Mouse (Mus musculus) stomach, embryonic 15.5 days (tissue): ENCODE results near the gene Eml3. TPM values are rescaled to one million over a fixed set of nuclear protein-coding genes. Genes with fewer than 3 reads are reported as not detected.

Experiments
- microRNA-seq: library from miRNA; unstranded; fragments of <30 nt; microRNA quantifications from one replicate; pipeline ENCODE4, GENCODE M21; 2016
- polyA plus RNA-seq: library from polyadenylated mRNA; unstranded; fragments of >200 nt; fragmentation: Nextera tagmentation; extraction: Ambion mirVana; gene quantifications from 2 replicates; pipeline ENCODE4 v1.2.1, GENCODE M21; 2015

Eml3 gene
- polyA plus RNA-seq, 1 experiment from 2014 or later: 31.7 TPM

Small RNAs within 50 kb of the gene (microRNA-seq; reads per million reads assigned to microRNA genes)
- not detected for gene Mir5136

Other genes starting within 250 kb of the Eml3 start
- 111 and 122 TPM in 2 replicates for gene Slc3a2, start 206.2 kb upstream of the Eml3 start, polyA plus RNA-seq
- 76.3 and 90.4 TPM in 2 replicates for gene Wdr74, start 193.7 kb upstream of the Eml3 start, polyA plus RNA-seq
- gene 1700092M07Rik, start 188.8 kb upstream of the Eml3 start, polyA plus RNA-seq: 1.4 and 1.7 TPM in 2 replicates
- gene Stx5a, start 188.1 kb upstream of the Eml3 start, polyA plus RNA-seq: 132 and 134 TPM in 2 replicates
- 159 and 160 TPM in 2 replicates for gene Nxf1, start 172.5 kb upstream of the Eml3 start, polyA plus RNA-seq
- 158 and 161 TPM in 2 replicates for gene Tmem223, start 158.6 kb upstream of the Eml3 start, polyA plus RNA-seq
- gene Tmem179b, start 155.1 kb upstream of the Eml3 start, polyA plus RNA-seq: 95.7 and 104 TPM in 2 replicates
- 26.3 and 26.9 TPM in 2 replicates for gene Taf6l, start 143.1 kb upstream of the Eml3 start, polyA plus RNA-seq
- gene Polr2g, start 131.0 kb upstream of the Eml3 start, polyA plus RNA-seq: 136 and 137 TPM in 2 replicates
- 4.1 and 4.4 TPM in 2 replicates for gene Zbtb3, start 127.0 kb upstream of the Eml3 start, polyA plus RNA-seq
- 49.7 and 52.1 TPM in 2 replicates for gene Ttc9c, start 110.2 kb upstream of the Eml3 start, polyA plus RNA-seq
- gene Hnrnpul2, start 109.5 kb upstream of the Eml3 start, polyA plus RNA-seq: 5.9 and 6.6 TPM in 2 replicates
- gene AC129217.1, start 99.8 kb upstream of the Eml3 start, polyA plus RNA-seq: not detected in 2 replicates
- gene Bscl2, start 92.1 kb upstream of the Eml3 start, polyA plus RNA-seq: 49.7 and 53.4 TPM in 2 replicates
- 11.2 and 14.7 TPM in 2 replicates for gene Gng3, start 90.4 kb upstream of the Eml3 start, polyA plus RNA-seq
- gene Lrrn4cl, start 78.8 kb upstream of the Eml3 start, polyA plus RNA-seq: 1.6 and 1.8 TPM in 2 replicates
- 160 and 163 TPM in 2 replicates for gene Ubxn1, start 58.1 kb upstream of the Eml3 start, polyA plus RNA-seq
- 61.9 and 62.8 TPM in 2 replicates for gene Uqcc3, start 48.6 kb upstream of the Eml3 start, polyA plus RNA-seq
- 69.9 and 93.9 TPM in 2 replicates for gene Lbhd1, start 45.8 kb upstream of the Eml3 start, polyA plus RNA-seq
- not detected in 2 replicates for gene Gm49403, start 45.6 kb upstream of the Eml3 start, polyA plus RNA-seq
- gene 1810009A15Rik, start 40.7 kb upstream of the Eml3 start, polyA plus RNA-seq: 82.3 and 82.9 TPM in 2 replicates
- not detected in 2 replicates for gene Gm49416, start 40.6 kb upstream of the Eml3 start, polyA plus RNA-seq
- gene Ints5, start 36.5 kb upstream of the Eml3 start, polyA plus RNA-seq: 36.8 and 43.6 TPM in 2 replicates
- gene Ganab, start 31.5 kb upstream of the Eml3 start, polyA plus RNA-seq: 89.3 and 103 TPM in 2 replicates
- 39.8 and 44.5 TPM in 2 replicates for gene B3gat3, start 9.2 kb upstream of the Eml3 start, polyA plus RNA-seq
- gene Rom1, start 196 bp upstream of the Eml3 start, polyA plus RNA-seq: 3.3 and 3.4 TPM in 2 replicates
- gene Mta2, start 12.3 kb downstream of the Eml3 start, polyA plus RNA-seq: 132 and 142 TPM in 2 replicates
- 29.1 and 31.8 TPM in 2 replicates for gene Tut1, start 24.3 kb downstream of the Eml3 start, polyA plus RNA-seq
- gene Eef1g, start 37.5 kb downstream of the Eml3 start, polyA plus RNA-seq: 383 and 461 TPM in 2 replicates
- gene Ahnak, start 59.7 kb downstream of the Eml3 start, polyA plus RNA-seq: 32.2 and 43.5 TPM in 2 replicates
- gene Scgb1a1, start 158.4 kb downstream of the Eml3 start, polyA plus RNA-seq: not detected in 2 replicates
- 13.7 and 16.4 TPM in 2 replicates for gene Asrgl1, start 206.1 kb downstream of the Eml3 start, polyA plus RNA-seq